Mouse (Mus musculus) layer of hippocampus, adult 11-12 months (tissue): ENCODE results near the gene Ppm1d.

ENCODE experiments used
- DNase-seq: peaks from one replicate; pipeline ENCODE4 v3.0.0; 2022; ENCODE audit warnings: low spot score

The Ppm1d gene

GRCm38 (mm10) chr11:85329167-85329894, 18.3 kb downstream of the Ppm1d start:
- peak; percentile 75 for DNase-seq

- DNase-seq, result no peak
These were observed 23.7 kb downstream of the Ppm1d start for GRCm38 (mm10) chr11:85334778-85335177.

GRCm38 (mm10) chr11:85339173-85339831, 28.3 kb downstream of the Ppm1d start:
- no peak for DNase-seq

GRCm38 (mm10) chr11:85340070-85340616, 29.1 kb downstream of the Ppm1d start:
- no peak for DNase-seq

GRCm38 (mm10) chr11:85352539-85353380, 41.7 kb downstream of the Ppm1d start, which contains the start of gene Bcas3:
Bcas3 (plus strand) TSS chr11:85353167.
- peak; percentile 99 for DNase-seq

- DNase-seq, result no peak
These were observed 42.8 kb downstream of the Ppm1d start for GRCm38 (mm10) chr11:85353819-85354218.

- no peak for DNase-seq
These were observed 48.6 kb downstream of the Ppm1d start for GRCm38 (mm10) chr11:85359641-85360040.

GRCm38 (mm10) chr11:85361621-85362020, 50.6 kb downstream of the Ppm1d start:
- DNase-seq, result no peak

GRCm38 (mm10) chr11:85366168-85366567, 55.1 kb downstream of the Ppm1d start:
- DNase-seq, result no peak

- no peak for DNase-seq
These were observed 56.8 kb downstream of the Ppm1d start for GRCm38 (mm10) chr11:85367823-85368222.

- DNase-seq, result no peak
These were observed 68.0 kb downstream of the Ppm1d start for GRCm38 (mm10) chr11:85379091-85379490.

GRCm38 (mm10) chr11:85380046-85380445, 69.0 kb downstream of the Ppm1d start:
- DNase-seq, result no peak

- peak; percentile 77 for DNase-seq
These were observed 71.0 kb downstream of the Ppm1d start for GRCm38 (mm10) chr11:85382055-85382454.

- DNase-seq, result no peak
These were observed 73.2 kb downstream of the Ppm1d start for GRCm38 (mm10) chr11:85383975-85384821.

- DNase-seq, result peak; percentile 13
These were observed 81.3 kb downstream of the Ppm1d start for GRCm38 (mm10) chr11:85392179-85392863.

GRCm38 (mm10) chr11:85392864-85393220, 81.8 kb downstream of the Ppm1d start:
- DNase-seq, result no peak

GRCm38 (mm10) chr11:85393990-85394389, 82.9 kb downstream of the Ppm1d start:
- no peak for DNase-seq

- DNase-seq, result no peak
These were observed 84.3 kb downstream of the Ppm1d start for GRCm38 (mm10) chr11:85395361-85395760.
